Mouse (Mus musculus): ENCODE data around the gene Hcn4. TPM values are rescaled to one million over a fixed set of nuclear protein-coding genes. Genes with fewer than 3 reads are reported as not detected.

The Hcn4 gene
- total RNA-seq, 2 experiments from 2014 or later: 4.0 to 11.2 TPM

DNA sequence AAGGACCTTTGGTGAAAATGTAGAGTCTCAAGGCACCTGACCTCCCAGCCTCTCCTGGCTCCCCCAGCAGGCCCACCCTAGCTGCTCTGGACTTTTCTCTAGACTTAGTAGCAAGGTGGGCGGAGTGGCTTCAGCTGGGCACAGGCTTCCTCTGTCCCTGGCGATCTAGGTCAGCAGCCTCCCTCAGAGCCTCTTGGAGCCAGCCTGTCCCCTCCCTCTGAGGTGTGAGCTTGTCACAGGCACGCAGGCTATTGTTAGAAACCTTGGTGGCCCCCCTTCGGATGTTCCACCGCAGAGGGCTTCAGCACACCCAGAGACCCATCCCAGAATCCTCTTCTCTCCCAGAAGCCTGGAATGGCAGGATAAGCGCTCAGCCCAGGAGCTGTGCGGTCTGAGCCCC lies 24.5 kb downstream of the Hcn4 start:
- DNase-seq (ENCODE audit: low spot score): no peak

GRCm38 (mm10) chr9:58849576-58850315 lies 26.5 kb downstream of the Hcn4 start:
- DNase-seq (ENCODE audit: low spot score): no peak

DNA sequence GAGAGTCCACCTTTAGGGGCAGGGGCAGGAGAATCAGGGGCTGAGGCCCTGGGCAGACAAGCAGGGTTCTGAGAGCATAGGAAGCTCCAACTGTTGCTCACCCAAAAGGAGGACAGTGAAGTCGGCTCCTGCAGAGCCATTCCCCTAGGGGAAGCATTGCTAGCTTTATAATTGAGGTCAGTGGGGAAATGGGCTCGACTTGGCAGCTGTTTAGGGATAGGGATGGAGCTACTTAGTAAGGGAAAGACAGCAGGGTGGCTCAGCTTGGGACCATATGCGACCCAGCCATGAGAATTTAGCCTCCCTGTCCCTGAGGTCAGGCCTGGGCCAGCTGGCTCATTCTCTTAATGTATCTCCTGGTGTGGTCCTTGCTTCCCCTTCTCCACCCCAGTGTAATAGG lies 31.7 kb downstream of the Hcn4 start:
- no peak for DNase-seq (ENCODE audit: low spot score)

- DNase-seq (ENCODE audit: low spot score): no peak
These were observed 35.9 kb downstream of the Hcn4 start for GRCm38 (mm10) chr9:58859080-58859635.

GRCm38 (mm10) chr9:58863826-58864225 lies 40.6 kb downstream of the Hcn4 start:
- DNase-seq (ENCODE audit: low spot score): no peak

DNA sequence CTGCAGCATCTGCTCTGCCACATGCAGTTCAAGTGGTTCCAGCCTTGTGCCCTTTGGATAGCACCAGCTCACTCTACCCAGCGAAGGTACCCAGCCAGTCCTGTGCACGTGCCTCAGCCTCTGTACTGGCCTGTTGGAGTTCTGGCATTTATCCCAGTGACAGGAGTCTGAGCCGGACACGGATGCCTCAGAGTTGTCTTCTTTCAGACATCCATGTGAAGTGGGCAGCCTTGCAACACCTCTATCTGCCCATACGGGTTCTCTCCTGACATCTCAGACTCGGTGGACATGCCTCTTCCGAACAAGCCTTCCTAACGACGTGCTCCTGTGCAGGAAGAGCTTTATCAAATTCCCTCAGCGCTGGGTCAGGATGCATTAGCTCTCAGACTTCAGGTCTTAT lies 47.9 kb downstream of the Hcn4 start:
- DNase-seq (ENCODE audit: low spot score): no peak

GRCm38 (mm10) chr9:58873541-58874324 lies 50.5 kb downstream of the Hcn4 start:
- peak; percentile 65 for DNase-seq (ENCODE audit: low spot score)

GRCm38 (mm10) chr9:58874354-58874753 lies 51.1 kb downstream of the Hcn4 start:
- DNase-seq (ENCODE audit: low spot score): no peak

DNA sequence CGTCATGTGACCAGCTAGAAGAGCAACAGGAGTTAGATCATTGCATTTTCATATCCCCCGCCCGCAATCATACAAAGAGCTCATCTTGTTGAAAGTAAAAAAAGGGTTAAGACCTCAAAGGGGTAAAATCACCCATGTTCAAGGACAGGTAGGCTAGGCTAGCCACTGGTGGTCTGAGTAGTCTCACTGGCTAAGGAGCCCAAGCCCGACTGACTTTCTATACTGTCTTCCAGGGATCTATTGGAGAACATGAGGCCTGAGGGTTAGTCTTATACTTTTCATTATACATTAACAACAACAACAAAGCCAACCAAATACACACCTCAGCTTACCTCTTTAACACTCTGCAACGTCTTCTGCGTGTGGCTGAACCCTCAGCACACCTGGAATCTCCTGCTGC lies 52.2 kb downstream of the Hcn4 start:
- DNase-seq (ENCODE audit: low spot score): no peak

GRCm38 (mm10) chr9:58876946-58877625 lies 53.9 kb downstream of the Hcn4 start:
- DNase-seq (ENCODE audit: low spot score): no peak

GRCm38 (mm10) chr9:58879836-58880235 lies 56.6 kb downstream of the Hcn4 start:
- DNase-seq (ENCODE audit: low spot score): no peak

- DNase-seq (ENCODE audit: low spot score): no peak
These were observed 59.5 kb downstream of the Hcn4 start for GRCm38 (mm10) chr9:58882686-58883085.

GRCm38 (mm10) chr9:58889782-58890448 lies 66.7 kb downstream of the Hcn4 start:
- DNase-seq (ENCODE audit: low spot score): no peak

DNA sequence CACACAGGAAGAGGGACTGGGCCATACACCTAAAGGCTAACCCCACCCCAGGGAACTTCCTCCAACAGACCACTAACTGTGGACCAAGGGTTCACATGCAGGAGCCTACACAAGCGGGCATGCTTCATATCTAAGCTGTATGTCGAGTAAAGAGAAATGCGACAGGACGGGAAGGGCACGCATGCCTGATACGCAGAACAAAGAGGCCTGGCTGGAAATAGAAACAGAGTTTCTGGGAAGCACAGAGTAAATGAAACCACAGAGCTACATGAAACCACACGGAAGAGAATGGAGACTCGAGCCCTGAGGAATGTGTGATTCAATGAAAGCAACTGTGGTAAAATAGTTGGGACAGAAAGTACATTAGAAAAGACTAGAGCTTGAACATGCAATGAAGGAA lies 67.7 kb downstream of the Hcn4 start:
- no peak for DNase-seq (ENCODE audit: low spot score)

GRCm38 (mm10) chr9:58891840-58892640 lies 68.8 kb downstream of the Hcn4 start:
- DNase-seq (ENCODE audit: low spot score): no peak

GRCm38 (mm10) chr9:58899602-58900001 lies 76.4 kb downstream of the Hcn4 start:
- DNase-seq (ENCODE audit: low spot score): no peak

GRCm38 (mm10) chr9:58902869-58903585 lies 79.8 kb downstream of the Hcn4 start:
- peak; percentile 52 for DNase-seq (ENCODE audit: low spot score)

Measured in gastrocnemius, adult 18-20 months (tissue).